Mouse (Mus musculus): ENCODE measurements around the gene Il2rb.

- TF ChIP-seq POLR2A (IDR thresholded peaks at IDR 0.05; ENCODE audit: insufficient read depth, low read depth, low read length) (no peak), CTCF (IDR thresholded peaks at IDR 0.05) (no peak)
Measured at GRCm38 (mm10) chr15:78513019-78513418, 17.9 kb upstream of the Il2rb start.
